In genomic region chr16:65916831-65917230, GRCm38 (mm10) we compare ENCODE assay signal across 16 mouse cellular contexts.
"Had no signal": no experiment of that assay in that cellular context is flagged by ENCODE, and none has a peak within 500 bp of the region (broad histone marks: within the 10 kb centered on the region; RNA-seq: fewer than 3 reads in every experiment).

No protein-coding gene starts in this region.

- ATAC-seq: lung, postnatal 0 days; midbrain, embryonic 13.5 days; midbrain, embryonic 15.5 days had no signal

- H3K27me3 ChIP-seq: lung, embryonic 15.5 days; megakaryocyte, embryonic 14.5 days; midbrain, embryonic 13.5 days; midbrain, embryonic 15.5 days; neural tube, embryonic 12.5 days; stomach, embryonic 15.5 days had no signal

- H3K36me3 ChIP-seq: lung, embryonic 15.5 days; midbrain, embryonic 13.5 days; midbrain, embryonic 15.5 days; neural tube, embryonic 12.5 days; stomach, embryonic 15.5 days had no signal

- DNase-seq: lung, adult 2 months; lung, postnatal 14 days; lung, postnatal 36 days; right cerebral cortex, postnatal 14 days; thymus, adult 18-20 months; thymus, postnatal 14 days; thymus, postnatal 36 days had no signal

- H3K9ac ChIP-seq: lung, embryonic 15.5 days; midbrain, embryonic 13.5 days; midbrain, embryonic 15.5 days; neural tube, embryonic 12.5 days; stomach, embryonic 15.5 days had no signal

- H3K4me3 ChIP-seq: lung, embryonic 15.5 days; megakaryocyte, embryonic 14.5 days; midbrain, embryonic 13.5 days; midbrain, embryonic 15.5 days; neural tube, embryonic 12.5 days; stomach, embryonic 15.5 days had no signal

- H3K4me2 ChIP-seq: lung, embryonic 15.5 days; midbrain, embryonic 11.5 days; midbrain, embryonic 13.5 days; midbrain, embryonic 15.5 days; neural tube, embryonic 12.5 days; stomach, embryonic 15.5 days had no signal

- H3K4me1 ChIP-seq: lung, embryonic 15.5 days; megakaryocyte, embryonic 14.5 days; midbrain, embryonic 13.5 days; midbrain, embryonic 15.5 days; neural tube, embryonic 12.5 days; stomach, embryonic 15.5 days had no signal

- H3K9me3 ChIP-seq: lung, embryonic 15.5 days; megakaryocyte, embryonic 14.5 days; midbrain, embryonic 13.5 days; midbrain, embryonic 15.5 days; neural tube, embryonic 12.5 days; stomach, embryonic 15.5 days had no signal

- H3K27ac ChIP-seq: lung, embryonic 15.5 days; macrophage; midbrain, embryonic 13.5 days; midbrain, embryonic 15.5 days; neural tube, embryonic 12.5 days; stomach, embryonic 15.5 days had no signal
